Mouse (Mus musculus): ENCODE results near the gene Sdk1.

DNA sequence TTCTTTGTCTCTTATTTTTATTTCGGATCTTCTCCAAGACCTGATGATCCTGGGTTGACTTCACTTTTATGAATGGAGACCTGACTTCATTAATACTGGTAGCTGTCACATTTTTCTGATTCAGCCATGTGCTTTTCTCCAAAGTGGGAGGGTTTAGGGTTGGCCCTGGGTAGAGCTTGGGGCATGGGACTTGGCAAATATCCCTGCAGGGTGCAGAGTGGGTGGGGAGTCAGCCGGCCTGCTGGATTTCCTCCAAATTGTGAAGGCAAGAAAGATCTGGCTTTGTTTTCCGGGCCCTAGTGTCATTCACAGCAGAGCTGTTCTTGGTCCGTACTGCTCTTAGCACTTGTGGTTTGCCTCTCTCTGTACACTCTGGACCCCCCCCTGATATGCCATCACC is 103.1 kb downstream of the Sdk1 start:
- no peak for TF ChIP-seq CTCF (conservative IDR thresholded peaks at IDR 0.05 in 1 of 2, IDR thresholded peaks at IDR 0.05 in 1 of 2; ENCODE audit: low read depth in 2 of 2, low read length in 2 of 2)
- no peak for TF ChIP-seq SMC3 (IDR thresholded peaks at IDR 0.05; ENCODE audit: low read depth, low read length)
- TF ChIP-seq HCFC1 (IDR thresholded peaks at IDR 0.05; ENCODE audit: low read depth, low read length): no peak
- TF ChIP-seq NRF1 (IDR thresholded peaks at IDR 0.05; ENCODE audit: low read depth, low read length): no peak
- TF ChIP-seq ETS1 (conservative IDR thresholded peaks at IDR 0.05; ENCODE audit: low read depth, low read length): no peak
- TF ChIP-seq UBTF (IDR thresholded peaks at IDR 0.05; ENCODE audit: low read depth, low read length): no peak
- TF ChIP-seq CHD2 (IDR thresholded peaks at IDR 0.05; ENCODE audit: low read length): no peak
- no peak for TF ChIP-seq MEF2A (IDR thresholded peaks at IDR 0.05; ENCODE audit: borderline replicate concordance, low read depth, low read length)
- no peak for TF ChIP-seq TBP (conservative IDR thresholded peaks at IDR 0.05; ENCODE audit: low read depth, low read length)
- TF ChIP-seq ZC3H11A (IDR thresholded peaks at IDR 0.05; ENCODE audit: low read depth, low read length): no peak
- TF ChIP-seq USF2 (conservative IDR thresholded peaks at IDR 0.05; ENCODE audit: low read depth, low read length): no peak
- TF ChIP-seq POLR2A (IDR thresholded peaks at IDR 0.05; ENCODE audit: low read depth, low read length): no peak

Measured in CH12.LX (cell line).